Mouse (Mus musculus): ENCODE results near the gene Tubb4b.
A peak's percentile ranks its signal among the peaks of the same experiment; 100 is the strongest.

Tubb4b gene

DNA sequence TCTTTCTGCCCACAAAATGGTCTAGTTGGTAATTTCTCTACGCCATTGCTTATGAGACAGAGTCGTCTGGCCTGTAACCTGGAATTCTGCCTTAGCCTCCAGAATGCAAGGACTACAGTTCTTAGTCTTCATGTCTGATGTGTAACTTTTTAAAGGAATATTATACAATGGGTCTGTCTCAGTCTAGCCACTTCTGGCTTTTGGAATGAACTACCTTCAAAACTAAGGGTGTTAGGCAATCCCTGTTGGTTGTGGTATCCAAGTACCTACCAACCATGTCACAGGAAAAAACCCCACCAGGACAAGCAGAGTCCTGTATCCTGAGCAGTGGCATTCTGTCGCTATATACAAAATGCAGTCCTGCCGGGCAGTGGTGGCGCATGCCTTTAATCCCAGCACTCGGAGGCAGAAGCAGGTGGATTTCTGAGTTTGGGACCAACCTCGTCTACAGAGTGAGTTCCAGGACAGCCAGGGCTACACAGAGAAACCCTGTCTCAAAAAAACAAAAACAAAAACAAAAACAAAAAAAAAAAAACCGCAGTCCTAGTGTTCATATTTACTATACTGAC lies 1.4 kb upstream of the Tubb4b start:
- DNase-seq (ENCODE audit: low spot score in 2 of 2) = no peak

DNA sequence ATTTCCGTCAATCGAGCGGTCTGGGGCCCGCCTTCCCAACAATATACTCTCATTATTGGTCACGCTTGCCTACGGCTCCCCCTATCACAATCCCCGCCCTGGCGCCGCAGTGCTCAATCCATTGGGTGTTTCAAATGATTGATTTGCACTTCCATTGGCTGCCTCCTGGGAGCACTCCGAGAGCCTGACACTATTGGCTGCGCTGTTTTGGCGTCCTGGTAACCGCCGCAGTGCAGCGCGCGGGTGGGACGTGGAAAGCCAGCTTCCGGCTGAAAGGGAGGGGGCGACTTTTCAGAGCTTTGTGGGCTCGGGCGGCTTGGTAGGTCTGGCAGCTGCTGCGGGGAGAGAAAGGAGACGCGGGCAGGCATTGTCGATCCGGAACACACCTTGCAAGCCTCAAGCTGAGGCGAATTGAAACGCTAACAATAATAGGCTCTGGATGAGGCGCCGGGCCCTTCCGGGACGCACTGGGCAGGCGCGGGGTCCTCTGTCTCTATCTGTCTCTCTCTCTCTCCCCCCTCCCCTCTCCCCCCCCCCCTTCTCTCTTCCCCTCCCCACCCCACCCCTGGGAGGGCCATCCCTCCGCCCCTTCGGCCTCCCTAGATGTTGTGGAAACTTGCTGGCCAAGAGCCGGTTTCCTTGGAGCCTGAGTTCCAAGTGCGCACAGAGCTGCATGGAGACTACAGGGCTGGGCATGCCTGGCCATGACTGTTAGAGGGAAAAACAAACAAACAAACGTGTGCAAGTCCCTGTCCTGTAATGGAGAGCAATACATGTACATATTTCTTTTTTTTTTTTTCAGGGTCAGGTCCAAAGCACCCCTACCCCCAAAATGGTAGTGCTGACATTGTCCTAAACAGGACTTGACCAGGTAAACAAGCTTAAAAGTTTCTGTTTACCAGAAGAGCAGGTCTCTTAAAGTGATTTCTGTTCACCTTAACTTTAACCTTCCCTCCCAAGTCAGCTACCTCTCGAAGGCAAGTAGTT lies 557 bp upstream of the Tubb4b start:
- peak; percentile 92 to 95 for DNase-seq (ENCODE audit: low spot score in 2 of 2)

GRCm38 (mm10) chr2:25223681-25224491 lies 616 bp downstream of the Tubb4b start:
- no peak for DNase-seq (ENCODE audit: low spot score in 2 of 2)

DNA sequence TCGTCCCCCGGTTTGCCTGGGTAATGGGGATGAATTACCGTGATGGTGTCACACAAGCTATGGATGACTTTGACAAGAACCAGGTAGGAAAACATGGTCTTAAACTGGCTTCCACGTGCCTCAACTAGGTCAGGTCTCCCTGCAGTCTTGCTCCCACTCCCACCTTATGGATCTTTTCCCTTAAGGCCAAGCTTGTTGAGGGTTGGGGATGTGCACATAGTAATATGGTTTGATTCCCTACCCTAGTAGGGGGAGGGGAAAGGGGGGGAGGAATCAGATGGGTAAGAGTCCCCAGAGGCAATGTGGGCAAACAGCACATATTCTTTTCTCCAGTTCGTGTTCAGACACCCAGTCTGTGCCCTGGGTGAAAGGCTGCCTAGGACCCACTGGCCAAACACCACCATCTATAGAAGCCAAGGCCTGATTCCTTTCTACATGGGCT lies 3.1 kb downstream of the Tubb4b start:
- no peak for DNase-seq (ENCODE audit: low spot score in 2 of 2)

GRCm38 (mm10) chr2:25218445-25218844 lies 6.1 kb downstream of the Tubb4b start, which contains the start of gene Fam166a:
TSS of gene Fam166a (plus strand) at chr2:25218745.
- no peak for DNase-seq (ENCODE audit: low spot score in 2 of 2)

- no peak for DNase-seq (ENCODE audit: low spot score in 2 of 2)
Measured at GRCm38 (mm10) chr2:25217666-25218065, 6.8 kb downstream of the Tubb4b start.

GRCm38 (mm10) chr2:25214444-25214843 lies 10.1 kb downstream of the Tubb4b start, which contains the start of gene Stpg3:
TSS of gene Stpg3 (minus strand) at chr2:25214637.
- no peak for DNase-seq (ENCODE audit: low spot score in 2 of 2)

- DNase-seq (ENCODE audit: low spot score in 2 of 2) = no peak
Measured at GRCm38 (mm10) chr2:25213266-25213865, 11.1 kb downstream of the Tubb4b start.

DNA sequence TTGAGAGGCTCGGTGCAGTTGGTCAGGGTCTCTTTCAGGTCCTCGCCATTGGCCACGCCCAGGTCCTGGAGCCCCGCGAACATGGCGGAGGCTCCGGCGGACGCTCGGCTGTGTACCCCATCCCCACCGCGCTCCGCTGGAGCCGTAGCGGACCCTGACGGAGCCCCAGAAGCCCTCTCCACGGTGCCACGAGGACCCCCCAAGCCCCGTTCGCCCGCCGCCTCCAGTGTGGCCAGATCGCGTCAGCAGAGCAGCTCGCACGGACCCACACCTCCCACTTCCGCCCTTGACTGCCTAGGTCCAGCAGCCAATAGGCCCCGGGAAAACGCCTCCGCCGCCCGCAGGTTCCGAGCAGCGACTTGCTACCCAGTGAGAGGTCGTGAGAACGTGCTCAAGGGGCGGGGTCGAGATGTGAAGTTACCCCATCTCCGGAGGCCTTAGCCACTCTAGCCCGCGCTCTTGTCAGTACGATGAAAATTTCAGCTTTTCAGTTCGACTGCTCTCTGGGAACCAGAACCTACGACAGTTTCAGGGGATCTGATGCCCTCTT lies 13.3 kb downstream of the Tubb4b start, which contains the start of gene Nelfb:
TSS of gene Nelfb (minus strand) at position 369 of the 550 bp plus-strand sequence.
- peak; percentile 78 to 88 for DNase-seq (ENCODE audit: low spot score in 2 of 2)

DNA sequence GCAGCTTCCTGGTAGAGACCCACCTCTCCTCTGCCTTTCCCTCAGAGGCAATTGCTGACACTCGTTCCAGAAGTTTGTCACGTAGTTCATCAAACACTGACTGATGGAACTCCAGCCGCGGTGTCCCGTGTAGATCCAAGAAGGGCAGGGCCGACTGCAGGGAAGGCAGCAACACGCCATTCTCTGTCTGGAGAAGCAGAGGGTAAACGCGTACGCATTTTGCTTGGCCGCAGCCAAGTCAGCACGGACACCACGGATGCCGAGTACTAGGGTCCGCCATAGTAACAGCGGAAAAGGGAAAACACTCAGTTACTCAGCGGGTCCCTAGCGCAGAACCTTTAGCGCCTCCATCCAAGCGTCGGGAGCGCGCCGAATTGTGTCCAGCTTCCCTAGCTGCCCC lies 13.8 kb downstream of the Tubb4b start:
- DNase-seq (ENCODE audit: low spot score in 2 of 2) = no peak

DNA sequence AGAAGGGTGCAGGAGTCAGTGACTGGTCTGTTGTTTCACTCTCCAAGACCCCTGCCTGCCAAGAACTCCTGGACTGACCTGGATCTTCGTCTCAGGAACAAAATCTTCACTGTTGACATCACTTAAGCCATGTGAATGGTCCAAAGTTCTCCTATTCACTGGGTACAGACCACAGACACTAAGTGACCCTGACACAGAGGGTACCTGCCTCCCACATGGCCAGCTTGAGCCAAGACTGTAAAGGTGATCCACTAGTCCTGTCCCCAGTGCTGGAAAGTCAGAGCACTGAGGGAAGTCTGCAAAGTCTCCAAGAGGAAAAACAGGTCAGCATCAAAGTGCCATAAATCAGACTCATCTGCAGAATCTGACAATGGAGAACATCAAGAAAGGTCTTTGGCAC lies 16.9 kb downstream of the Tubb4b start:
- DNase-seq (ENCODE audit: low spot score in 2 of 2) = no peak

DNA sequence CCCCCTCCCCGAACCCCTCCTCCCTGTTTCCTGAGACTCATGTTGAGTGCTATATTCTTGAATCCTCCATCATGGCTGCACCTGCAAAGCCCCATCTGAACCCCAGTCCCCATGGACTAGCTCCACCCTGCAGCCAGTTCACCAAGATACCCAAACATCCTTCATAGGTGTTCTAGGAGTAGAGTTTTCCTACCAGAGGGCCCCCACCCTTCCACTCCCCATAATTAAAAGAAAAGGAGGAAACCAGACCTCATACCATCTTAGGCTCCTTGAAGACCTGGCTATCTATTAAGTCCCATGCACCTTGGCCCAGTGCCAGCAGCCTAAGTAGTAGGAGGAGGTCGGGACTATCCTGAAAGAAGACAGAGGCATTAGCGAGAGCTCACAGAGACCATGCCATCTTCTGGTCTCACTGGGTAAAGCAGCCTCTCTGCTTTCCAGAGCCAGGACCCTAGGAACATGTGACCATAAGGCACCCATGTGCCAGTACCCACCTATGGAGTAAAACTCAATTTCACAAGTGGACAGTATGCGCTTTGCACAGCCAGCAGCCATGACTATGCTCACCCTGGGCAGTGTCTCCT lies 20.8 kb downstream of the Tubb4b start:
- DNase-seq (ENCODE audit: low spot score in 2 of 2) = no peak

DNA sequence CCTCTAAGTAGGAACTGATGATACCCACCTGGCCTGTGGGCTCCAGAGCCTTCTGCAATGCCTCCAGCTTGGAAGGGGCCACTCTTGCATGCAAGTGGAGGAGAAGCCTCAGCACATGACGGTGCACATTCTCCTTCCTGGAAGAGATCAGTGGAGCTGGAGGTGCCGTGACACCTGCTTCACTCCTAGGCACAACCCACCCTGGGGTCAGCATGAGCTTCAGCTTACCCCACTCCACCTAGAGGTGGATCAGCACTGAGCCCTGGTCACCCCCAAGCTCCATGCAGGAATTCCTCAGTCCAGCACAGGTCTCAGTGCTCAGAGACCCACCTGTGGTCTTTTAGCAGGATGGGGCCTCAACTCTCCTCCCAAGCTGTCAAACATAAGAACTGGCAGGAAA lies 23.9 kb downstream of the Tubb4b start:
- DNase-seq (ENCODE audit: low spot score in 2 of 2) = no peak

GRCm38 (mm10) chr2:25197946-25198345 lies 26.6 kb downstream of the Tubb4b start:
- no peak for DNase-seq (ENCODE audit: low spot score in 2 of 2)

GRCm38 (mm10) chr2:25197191-25197590 lies 27.3 kb downstream of the Tubb4b start:
- no peak for DNase-seq (ENCODE audit: low spot score in 2 of 2)

DNA sequence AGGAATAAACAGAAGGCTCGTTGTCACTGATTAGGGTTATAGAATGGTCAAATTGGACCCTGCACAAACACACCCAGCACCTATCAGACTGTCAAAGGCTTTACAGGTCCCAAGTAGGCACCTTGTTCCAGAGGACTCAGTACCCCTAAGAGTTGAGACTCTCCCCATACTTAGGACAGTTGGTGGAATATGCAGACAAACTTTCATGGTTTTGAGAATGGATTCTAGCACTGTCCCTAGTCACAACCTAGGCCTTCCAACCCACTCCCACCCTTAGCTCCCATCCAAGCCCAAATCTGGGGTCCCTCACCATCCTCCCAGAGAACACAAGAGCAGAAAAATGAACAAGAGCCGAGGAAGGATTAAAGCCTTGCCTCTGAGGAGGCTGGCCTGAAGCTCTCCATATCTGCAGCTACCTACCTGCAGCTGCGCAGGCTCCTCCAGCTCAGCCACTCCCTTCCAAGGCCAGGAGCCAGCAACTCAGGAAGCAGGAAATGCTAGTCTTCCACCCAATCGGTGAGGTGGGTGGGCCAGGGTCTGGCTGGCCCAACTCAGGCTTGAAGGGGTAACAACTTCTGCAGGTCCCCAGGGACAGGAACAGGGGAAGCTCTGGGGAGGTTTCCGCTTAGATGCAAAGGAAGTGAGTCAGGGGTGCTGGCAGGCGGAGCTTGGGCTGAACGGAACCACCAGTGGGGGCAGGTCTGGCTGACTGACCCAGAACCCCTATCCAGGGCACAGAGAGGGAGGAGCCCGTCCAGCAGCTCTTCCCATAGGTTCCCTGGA lies 28.1 kb downstream of the Tubb4b start, which contains the start of gene Tor4a:
TSS of gene Tor4a (minus strand) at position 715 of the 783 bp plus-strand sequence.
- DNase-seq (ENCODE audit: low spot score in 2 of 2) = no peak

DNA sequence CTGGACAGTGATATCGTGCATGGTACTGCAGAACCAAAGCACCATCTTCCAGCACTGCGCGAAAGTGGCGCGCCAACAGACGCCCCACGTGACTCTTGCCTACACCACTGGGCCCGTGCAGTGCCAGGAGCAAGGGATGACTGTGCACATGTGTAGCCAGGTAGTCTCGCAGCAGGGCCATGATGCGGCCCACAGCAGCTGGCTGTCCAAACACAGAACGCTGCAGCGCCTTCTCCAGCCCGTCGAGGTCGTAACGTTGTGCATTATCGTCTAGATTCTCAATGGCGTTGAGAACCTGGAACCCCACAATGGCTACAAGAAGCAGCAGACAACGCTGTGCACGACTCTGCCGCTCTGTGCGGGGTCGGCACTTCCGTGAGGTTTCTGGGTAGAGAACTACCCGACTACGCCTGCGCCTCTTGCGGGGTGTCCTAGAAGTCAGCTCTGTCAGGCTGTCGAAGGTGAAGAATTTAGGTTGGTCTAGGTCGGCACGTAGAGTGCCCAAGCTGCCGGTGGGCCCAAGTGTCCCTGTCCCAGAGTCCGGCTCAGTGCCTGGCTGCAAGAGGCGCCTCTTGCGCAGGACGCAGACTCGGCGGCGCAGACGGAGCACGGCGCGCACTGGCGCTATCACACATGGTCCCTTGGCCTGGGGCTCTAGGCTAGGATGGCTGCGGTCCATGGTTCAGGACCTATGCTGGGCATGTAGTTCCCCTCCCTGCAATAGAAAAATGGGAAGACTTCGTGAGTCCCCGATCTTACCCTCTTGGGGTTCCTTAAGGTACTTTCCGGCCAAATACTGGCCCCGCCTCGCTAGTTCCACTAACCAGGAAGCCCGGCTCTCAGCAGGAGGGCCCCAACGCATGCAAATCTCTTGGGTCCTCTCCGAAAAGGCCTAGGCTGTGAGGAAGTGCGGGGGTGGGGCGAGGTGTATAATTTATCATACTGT lies 29.0 kb downstream of the Tubb4b start:
- DNase-seq (ENCODE audit: low spot score in 2 of 2) = no peak

GRCm38 (mm10) chr2:25194486-25195171 lies 29.9 kb downstream of the Tubb4b start:
- DNase-seq (ENCODE audit: low spot score in 2 of 2) = no peak
